Mouse (Mus musculus) limb, embryonic 12.5 days (tissue): ENCODE measurements around the gene Ralgapb. TPM values are rescaled to one million over a fixed set of nuclear protein-coding genes. Genes with fewer than 3 reads are reported as not detected.

ENCODE experiments used
- ATAC-seq: fragments of 200-750 bp; cut with Nextera tagmentation; 2 replicates; pipeline ENCODE4 v1.8.0; 2017; ENCODE audit warnings: low read depth, moderate TSS enrichment; ENCODE audit not compliant: insufficient number of reproducible peaks, insufficient read depth, low FRiP score, low TSS enrichment
- H3K27ac ChIP-seq: fragments of 300-500 bp; sonication (generic); 2 replicates; pipeline ENCODE4 v1.5.1; 2016; ENCODE audit warnings: mild to moderate bottlenecking, moderate library complexity
- H3K27me3 ChIP-seq: fragments of 300-500 bp; sonication (generic); 2 replicates; pipeline ENCODE4 v1.6.1; 2016; ENCODE audit warnings: mild to moderate bottlenecking, moderate library complexity
- H3K36me3 ChIP-seq: fragments of 300-500 bp; sonication (generic); 2 replicates; pipeline ENCODE4 v1.6.1; 2016; ENCODE audit warnings: mild to moderate bottlenecking, moderate library complexity
- H3K4me1 ChIP-seq: fragments of 300-500 bp; sonication (generic); replicated peaks from 2 replicates; pipeline ENCODE4 v1.6.1; 2016
- H3K4me2 ChIP-seq: fragments of 300-500 bp; sonication (generic); 2 replicates; pipeline ENCODE4 v1.6.1; 2016; ENCODE audit warnings: mild to moderate bottlenecking, moderate library complexity
- H3K4me3 ChIP-seq: fragments of 300-500 bp; sonication (generic); replicated peaks from 2 replicates; pipeline ENCODE4 v1.5.1; 2016; ENCODE audit warnings: mild to moderate bottlenecking
- H3K9ac ChIP-seq: fragments of 300-500 bp; sonication (generic); replicated peaks from 2 replicates; pipeline ENCODE4 v1.6.1; 2016; ENCODE audit warnings: mild to moderate bottlenecking, moderate library complexity
- H3K9me3 ChIP-seq: fragments of 300-500 bp; sonication (generic); 2 replicates; pipeline ENCODE4 v1.6.1; 2016; ENCODE audit warnings: mild to moderate bottlenecking, moderate library complexity
- WGBS: fragments of 180-500 bp; shearing (Covaris S2); methylation state at CpG from one replicate; pipeline ENCODE4 v1.1.7; 2016; 5-methylcytosine and 5-hydroxymethylcytosine counted together
- polyA plus RNA-seq: library from polyadenylated mRNA; unstranded; fragments of >200 nt; fragmentation: Nextera tagmentation; extraction: Ambion mirVana; gene quantifications from 2 replicates; pipeline ENCODE4 v1.2.1, GENCODE M21; 2016

The Ralgapb gene
- polyA plus RNA-seq, 1 experiment from 2014 or later = 17.3 TPM

- Histone ChIP-seq H3K27ac (no peak overlapping the region), H3K9ac (0 out of 2 replicates have a peak overlapping the region, but pooled peaks have one; percentile 47), H3K4me3 (peak overlapping the region; percentile 90), H3K27me3 (no peaks in the 10 kb centered on the region), H3K4me2 (peak overlapping the region; percentile 57), H3K4me1 (peaks cover 7% of the 10 kb centered on the region), H3K9me3 (no peaks in the 10 kb centered on the region), H3K36me3 (no peaks in the 10 kb centered on the region)
- 24% methylated on average over 14 of the region's 14 CpGs for WGBS
- ATAC-seq = no peak; the same call in 1 of the 2 replicates
Observed at GRCm38 (mm10) chr2:158408997-158409594, 552 bp upstream of the Ralgapb start.

- H3K4me2 ChIP-seq = peak overlapping the region; percentile 95
- 3% methylated on average over 66 of the region's 67 CpGs for WGBS
- peaks cover 7% of the 10 kb centered on the region for H3K4me1 ChIP-seq
- H3K4me3 ChIP-seq = peak overlapping the region; percentile 90
- H3K9me3 ChIP-seq = no peaks in the 10 kb centered on the region
- ATAC-seq = peak; percentile 63
- H3K9ac ChIP-seq = peak overlapping the region; percentile 90
- H3K27me3 ChIP-seq = no peaks in the 10 kb centered on the region
- H3K36me3 ChIP-seq = no peaks in the 10 kb centered on the region
- H3K27ac ChIP-seq = peak overlapping the region; percentile 84
Observed at GRCm38 (mm10) chr2:158410022-158411014, 670 bp downstream of the Ralgapb start.

GRCm38 (mm10) chr2:158413240-158413639 lies 3.6 kb downstream of the Ralgapb start:
- H3K4me3 ChIP-seq = no peak overlapping the region
- 87% methylated on average over 2 of the region's 2 CpGs for WGBS

GRCm38 (mm10) chr2:158415826-158416225 lies 6.2 kb downstream of the Ralgapb start:
- H3K9me3 ChIP-seq = no peaks in the 10 kb centered on the region
- no peak overlapping the region for H3K27ac ChIP-seq
- H3K27me3 ChIP-seq = no peaks in the 10 kb centered on the region
- H3K4me3 ChIP-seq = no peak overlapping the region
- 90% methylated on average over 1 of the region's 1 CpGs for WGBS
- H3K4me2 ChIP-seq = no peak overlapping the region
- no peak for ATAC-seq
- no peaks in the 10 kb centered on the region for H3K36me3 ChIP-seq
- H3K9ac ChIP-seq = no peak overlapping the region
- peaks cover 2% of the 10 kb centered on the region for H3K4me1 ChIP-seq

More at GRCm38 (mm10) chr2:158413240-158413639, 3.6 kb downstream of the Ralgapb start:
- Histone ChIP-seq H3K27me3 (no peaks in the 10 kb centered on the region), H3K27ac (no peak overlapping the region), H3K4me2 (no peak overlapping the region), H3K36me3 (no peaks in the 10 kb centered on the region), H3K4me1 (peaks cover 7% of the 10 kb centered on the region), H3K9ac (no peak overlapping the region), H3K9me3 (no peaks in the 10 kb centered on the region)
- no peak for ATAC-seq

- H3K9ac ChIP-seq = no peak overlapping the region
- ATAC-seq = no peak
- H3K4me2 ChIP-seq = no peak overlapping the region
- no peak overlapping the region for H3K4me3 ChIP-seq
- peaks cover 18% of the 10 kb centered on the region for H3K36me3 ChIP-seq
- WGBS = 86% methylated on average over 1 of the region's 1 CpGs
- no peaks in the 10 kb centered on the region for H3K4me1 ChIP-seq
- no peaks in the 10 kb centered on the region for H3K27me3 ChIP-seq
- H3K27ac ChIP-seq = no peak overlapping the region
- no peaks in the 10 kb centered on the region for H3K9me3 ChIP-seq
Observed at GRCm38 (mm10) chr2:158418663-158419062, 9.0 kb downstream of the Ralgapb start.

GRCm38 (mm10) chr2:158445814-158446213 lies 36.2 kb downstream of the Ralgapb start:
- Histone ChIP-seq H3K27ac (no peak overlapping the region), H3K27me3 (no peaks in the 10 kb centered on the region), H3K4me1 (no peaks in the 10 kb centered on the region), H3K36me3 (peaks cover 68% of the 10 kb centered on the region), H3K9ac (no peak overlapping the region), H3K4me2 (no peak overlapping the region), H3K4me3 (no peak overlapping the region), H3K9me3 (no peaks in the 10 kb centered on the region)
- no peak for ATAC-seq
- WGBS = 85% methylated on average over 1 of the region's 1 CpGs

- Histone ChIP-seq H3K9me3 (no peaks in the 10 kb centered on the region), H3K36me3 (peaks cover 70% of the 10 kb centered on the region), H3K27ac (no peak overlapping the region), H3K4me2 (no peak overlapping the region), H3K4me1 (no peaks in the 10 kb centered on the region), H3K27me3 (no peaks in the 10 kb centered on the region), H3K4me3 (no peak overlapping the region), H3K9ac (no peak overlapping the region)
- 96% methylated on average over 7 of the region's 7 CpGs for WGBS
- ATAC-seq = no peak
Observed at GRCm38 (mm10) chr2:158449845-158450244, 40.2 kb downstream of the Ralgapb start.

- no peaks in the 10 kb centered on the region for H3K27me3 ChIP-seq
- no peak overlapping the region for H3K4me2 ChIP-seq
- no peak overlapping the region for H3K27ac ChIP-seq
- H3K4me3 ChIP-seq = no peak overlapping the region
- H3K9ac ChIP-seq = no peak overlapping the region
- no peaks in the 10 kb centered on the region for H3K9me3 ChIP-seq
- WGBS = 93% methylated on average over 4 of the region's 4 CpGs
- H3K36me3 ChIP-seq = peaks cover 80% of the 10 kb centered on the region
- no peak for ATAC-seq
- H3K4me1 ChIP-seq = no peaks in the 10 kb centered on the region
Observed at GRCm38 (mm10) chr2:158456451-158456850, 46.8 kb downstream of the Ralgapb start.

- Histone ChIP-seq H3K4me3 (no peak overlapping the region), H3K4me1 (no peaks in the 10 kb centered on the region), H3K27me3 (no peaks in the 10 kb centered on the region), H3K36me3 (peaks cover 78% of the 10 kb centered on the region), H3K9me3 (no peaks in the 10 kb centered on the region), H3K27ac (no peak overlapping the region), H3K9ac (no peak overlapping the region), H3K4me2 (no peak overlapping the region)
- WGBS = 97% methylated on average over 1 of the region's 1 CpGs
- no peak for ATAC-seq
Observed at GRCm38 (mm10) chr2:158457610-158458009, 48.0 kb downstream of the Ralgapb start.

GRCm38 (mm10) chr2:158462450-158462849 lies 52.8 kb downstream of the Ralgapb start:
- WGBS = 69% methylated on average over 1 of the region's 1 CpGs
- no peak overlapping the region for H3K4me2 ChIP-seq
- H3K4me3 ChIP-seq = no peak overlapping the region
- peaks cover 82% of the 10 kb centered on the region for H3K36me3 ChIP-seq
- H3K9ac ChIP-seq = no peak overlapping the region
- H3K27ac ChIP-seq = no peak overlapping the region
- H3K9me3 ChIP-seq = no peaks in the 10 kb centered on the region
- H3K27me3 ChIP-seq = no peaks in the 10 kb centered on the region
- ATAC-seq = no peak
- H3K4me1 ChIP-seq = no peaks in the 10 kb centered on the region

GRCm38 (mm10) chr2:158474159-158474558 lies 64.5 kb downstream of the Ralgapb start:
- WGBS = 95% methylated on average over 1 of the region's 1 CpGs
- Histone ChIP-seq H3K4me2 (no peak overlapping the region), H3K9ac (no peak overlapping the region), H3K4me3 (no peak overlapping the region), H3K9me3 (no peaks in the 10 kb centered on the region), H3K27me3 (no peaks in the 10 kb centered on the region), H3K27ac (no peak overlapping the region), H3K36me3 (peaks cover 69% of the 10 kb centered on the region), H3K4me1 (no peaks in the 10 kb centered on the region)
- no peak for ATAC-seq
